Mouse (Mus musculus) B cell, adult (primary cell): ENCODE data around the gene Ptchd4. TPM values are rescaled to one million over a fixed set of nuclear protein-coding genes. Genes with fewer than 3 reads are reported as not detected.

Experiments
- total RNA-seq: library from RNA; stranded (reverse); gene quantifications from 4 replicates; pipeline ENCODE4 v1.2.4, GENCODE M21; 2023; ENCODE audit not compliant: inconsistent age

Gene Ptchd4
- total RNA-seq = not detected in 4 replicates

GRCm38 (mm10) chr17:42315669-42316611 lies at the start of gene Ptchd4:
Gene Ptchd4, plus strand, starts transcription at chr17:42315947.

